Mouse (Mus musculus) gastrocnemius, adult 18-20 months (tissue): ENCODE data around the gene Nqo1. TPM values are rescaled to one million over a fixed set of nuclear protein-coding genes. Genes with fewer than 3 reads are reported as not detected.

Source experiments
- DNase-seq: peaks from one replicate; pipeline ENCODE4 v3.0.0; 2021; ENCODE audit warnings: low spot score
- total RNA-seq, 2 experiments: library from RNA; stranded (reverse); gene quantifications; 2 replicates each; pipeline ENCODE4 v1.2.3; 2021

Nqo1 gene
- total RNA-seq, 2 experiments from 2014 or later = 28.9 to 45.2 TPM

GRCm38 (mm10) chr8:107405935-107406334 is 2.9 kb upstream of the Nqo1 start:
- no peak for DNase-seq

- no peak for DNase-seq
Observed at GRCm38 (mm10) chr8:107404057-107404456, 1.1 kb upstream of the Nqo1 start.

GRCm38 (mm10) chr8:107401866-107402265 is 1.1 kb downstream of the Nqo1 start:
- no peak for DNase-seq

GRCm38 (mm10) chr8:107399495-107399894 is 3.5 kb downstream of the Nqo1 start:
- DNase-seq = no peak

- no peak for DNase-seq
Observed at GRCm38 (mm10) chr8:107397665-107398064, 5.3 kb downstream of the Nqo1 start.

GRCm38 (mm10) chr8:107396106-107396670 is 6.8 kb downstream of the Nqo1 start:
- DNase-seq = peak; percentile 35

GRCm38 (mm10) chr8:107395397-107395796 is 7.6 kb downstream of the Nqo1 start:
- DNase-seq = no peak

- no peak for DNase-seq
Observed at GRCm38 (mm10) chr8:107391136-107391516, 11.9 kb downstream of the Nqo1 start.

GRCm38 (mm10) chr8:107390476-107391135 is 12.4 kb downstream of the Nqo1 start:
- DNase-seq = no peak

GRCm38 (mm10) chr8:107389557-107389956 is 13.4 kb downstream of the Nqo1 start:
- DNase-seq = no peak

- peak; percentile 50 for DNase-seq
Observed at GRCm38 (mm10) chr8:107387861-107388260, 15.1 kb downstream of the Nqo1 start.

GRCm38 (mm10) chr8:107386642-107387041 is 16.4 kb downstream of the Nqo1 start:
- peak; percentile 35 for DNase-seq

- peak; percentile 64 for DNase-seq
Observed at GRCm38 (mm10) chr8:107386171-107386570, 16.8 kb downstream of the Nqo1 start.

- DNase-seq = no peak
Observed at GRCm38 (mm10) chr8:107385063-107385462, 17.9 kb downstream of the Nqo1 start.

GRCm38 (mm10) chr8:107384651-107385050 is 18.4 kb downstream of the Nqo1 start:
- DNase-seq = no peak

GRCm38 (mm10) chr8:107382898-107383297 is 20.1 kb downstream of the Nqo1 start:
- no peak for DNase-seq

GRCm38 (mm10) chr8:107381666-107382065 is 21.3 kb downstream of the Nqo1 start:
- DNase-seq = no peak

- DNase-seq = no peak
Observed at GRCm38 (mm10) chr8:107380734-107381133, 22.3 kb downstream of the Nqo1 start.

- DNase-seq = no peak
Observed at GRCm38 (mm10) chr8:107377346-107377745, 25.7 kb downstream of the Nqo1 start.

- DNase-seq = no peak
Observed at GRCm38 (mm10) chr8:107370311-107370710, 32.7 kb downstream of the Nqo1 start.
